Mouse (Mus musculus): ENCODE results near the gene Ptprg. TPM values are rescaled to one million over a fixed set of nuclear protein-coding genes. Genes with fewer than 3 reads are reported as not detected.
"Not testable (repeated sequence)": the region's sequence is repeated elsewhere in the genome, so short reads cannot be mapped to it uniquely, and the experiment has no call there.

Gene Ptprg
- polyA plus RNA-seq, 1 experiment from 2014 or later = 55.8 TPM

- Histone ChIP-seq H3K4me3 (no peak overlapping the region), H3K4me1 (no peaks in the 10 kb centered on the region), H3K4me2 (replicated peaks) (no peak overlapping the region), H3K27ac (no peak overlapping the region), H3K9me3 (replicated peaks) (no peaks in the 10 kb centered on the region), H3K27me3 (no peaks in the 10 kb centered on the region), H3K36me3 (no peaks in the 10 kb centered on the region), H3K9ac (no peak overlapping the region)
- WGBS = 92% methylated on average over 4 of the region's 4 CpGs
- ATAC-seq (ENCODE audit: low FRiP score) = no peak
Measured at GRCm38 (mm10) chr14:11938912-11939311, 385.6 kb downstream of the Ptprg start.

GRCm38 (mm10) chr14:11941989-11942514, 388.7 kb downstream of the Ptprg start:
- no peaks in the 10 kb centered on the region for H3K36me3 ChIP-seq
- H3K9me3 ChIP-seq (replicated peaks) = no peaks in the 10 kb centered on the region
- no peak for ATAC-seq (ENCODE audit: low FRiP score)
- H3K4me1 ChIP-seq = no peaks in the 10 kb centered on the region
- H3K27ac ChIP-seq = no peak overlapping the region
- 78% methylated on average over 5 of the region's 5 CpGs for WGBS
- no peak overlapping the region for H3K4me3 ChIP-seq
- H3K4me2 ChIP-seq (replicated peaks) = no peak overlapping the region
- H3K27me3 ChIP-seq = no peaks in the 10 kb centered on the region
- H3K9ac ChIP-seq = no peak overlapping the region

DNA sequence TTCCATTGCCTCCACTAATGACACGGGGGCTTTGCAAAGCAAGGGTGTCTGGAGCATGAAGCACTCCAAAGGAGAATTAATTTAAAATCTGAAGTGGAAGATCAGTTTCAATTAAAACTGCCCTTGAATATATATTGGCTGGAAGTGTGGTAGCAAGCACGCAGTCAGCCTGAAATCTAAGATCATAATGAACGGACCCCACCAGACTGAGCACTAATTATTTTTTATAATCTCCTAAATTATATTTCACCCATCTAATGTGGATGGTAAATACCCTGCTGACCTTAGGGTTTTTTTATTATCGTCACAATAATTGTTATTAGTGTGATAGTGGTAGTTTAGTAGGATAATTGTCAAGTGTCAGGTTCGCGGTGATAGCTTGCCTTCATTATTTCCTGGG, 397.0 kb downstream of the Ptprg start:
- 85% methylated on average over 6 of the region's 6 CpGs for WGBS
- Histone ChIP-seq H3K27ac (no peak overlapping the region), H3K9ac (no peak overlapping the region), H3K4me3 (no peak overlapping the region), H3K27me3 (no peaks in the 10 kb centered on the region), H3K4me1 (no peaks in the 10 kb centered on the region), H3K36me3 (no peaks in the 10 kb centered on the region), H3K4me2 (replicated peaks) (no peak overlapping the region), H3K9me3 (replicated peaks) (no peaks in the 10 kb centered on the region)
- no peak for ATAC-seq (ENCODE audit: low FRiP score)

DNA sequence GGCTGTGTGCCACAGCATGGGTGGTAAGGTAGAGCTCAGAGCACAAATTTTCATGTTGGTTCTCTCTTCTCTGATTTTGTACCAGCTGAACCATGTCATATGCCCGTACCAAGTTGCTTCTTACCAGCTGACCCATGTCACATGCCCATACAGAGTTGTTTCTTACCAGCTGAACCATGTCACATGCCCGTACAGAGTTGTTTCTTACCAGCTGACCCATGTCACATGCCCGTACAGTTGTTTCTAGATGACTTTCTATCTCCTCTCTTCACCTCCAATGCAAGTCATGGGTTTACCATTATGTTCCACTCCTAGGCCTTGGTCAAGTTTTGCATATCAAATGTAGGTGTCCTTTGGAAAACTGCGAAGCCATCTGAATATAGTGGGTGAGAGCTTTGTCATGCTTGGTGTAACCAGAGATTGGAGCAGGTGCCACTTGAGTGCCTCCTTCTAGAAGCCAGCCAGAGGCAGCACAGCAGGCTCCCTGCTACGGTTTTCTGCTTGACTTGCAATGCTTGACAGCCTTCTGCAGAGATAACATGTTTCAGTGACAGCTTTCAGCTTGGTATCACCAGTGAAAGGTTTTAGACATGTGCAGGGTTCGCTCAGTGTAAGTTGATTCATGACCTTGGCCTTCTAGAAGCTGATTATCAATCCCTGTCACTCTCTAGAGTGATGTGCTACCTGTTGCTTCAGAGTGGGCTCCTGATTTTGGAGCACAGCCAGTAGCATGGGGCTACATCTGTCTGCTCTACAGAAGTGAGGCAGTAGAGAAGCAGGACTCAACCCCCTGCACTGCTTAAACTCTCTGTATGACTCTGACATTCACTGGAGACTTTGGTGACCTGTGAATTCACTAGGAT, 401.9 kb downstream of the Ptprg start:
- H3K4me2 ChIP-seq (replicated peaks) = no peak overlapping the region
- no peak overlapping the region for H3K27ac ChIP-seq
- H3K4me3 ChIP-seq = no peak overlapping the region
- H3K4me1 ChIP-seq = no peaks in the 10 kb centered on the region
- H3K9me3 ChIP-seq (replicated peaks) = no peaks in the 10 kb centered on the region
- H3K36me3 ChIP-seq = no peaks in the 10 kb centered on the region
- no peak overlapping the region for H3K9ac ChIP-seq
- no peak for ATAC-seq (ENCODE audit: low FRiP score)
- H3K27me3 ChIP-seq = no peaks in the 10 kb centered on the region
- WGBS = 81% methylated on average over 6 of the region's 6 CpGs

GRCm38 (mm10) chr14:11960269-11961121, 407.2 kb downstream of the Ptprg start:
- Histone ChIP-seq H3K36me3 (no peaks in the 10 kb centered on the region), H3K4me3 (no peak overlapping the region), H3K27ac (no peak overlapping the region), H3K4me1 (no peaks in the 10 kb centered on the region), H3K9ac (no peak overlapping the region), H3K9me3 (replicated peaks) (no peaks in the 10 kb centered on the region), H3K4me2 (replicated peaks) (no peak overlapping the region), H3K27me3 (no peaks in the 10 kb centered on the region)
- WGBS = 66% methylated on average over 15 of the region's 15 CpGs
- ATAC-seq (ENCODE audit: low FRiP score) = peak; percentile 79

DNA sequence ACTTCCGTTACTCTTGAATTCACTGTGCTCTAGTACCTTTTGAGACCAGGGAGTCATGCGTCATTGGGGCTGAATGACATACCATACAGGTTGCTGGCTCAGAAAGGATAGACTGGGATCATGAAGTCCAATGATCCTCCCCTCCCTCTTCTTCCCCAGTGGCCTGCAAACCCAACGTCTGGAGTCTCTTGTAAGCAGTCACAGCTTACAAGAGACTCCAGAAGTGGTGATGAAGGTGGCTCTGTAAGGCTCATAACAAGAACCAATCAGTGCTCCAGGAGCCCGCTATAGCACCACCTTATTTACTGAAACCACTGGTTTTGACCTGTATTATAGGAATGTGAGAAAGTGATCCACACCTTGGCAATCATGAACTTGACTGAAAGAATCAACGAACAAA, 408.8 kb downstream of the Ptprg start:
- H3K4me1 ChIP-seq = 0 out of 2 replicates have a peak, but pooled peaks cover 3% of the 10 kb centered on the region
- 91% methylated on average over 5 of the region's 5 CpGs for WGBS
- H3K27me3 ChIP-seq = no peaks in the 10 kb centered on the region
- no peaks in the 10 kb centered on the region for H3K36me3 ChIP-seq
- no peak overlapping the region for H3K4me2 ChIP-seq (replicated peaks)
- no peak overlapping the region for H3K27ac ChIP-seq
- H3K4me3 ChIP-seq = no peak overlapping the region
- no peak overlapping the region for H3K9ac ChIP-seq
- H3K9me3 ChIP-seq (replicated peaks) = no peaks in the 10 kb centered on the region
- no peak for ATAC-seq (ENCODE audit: low FRiP score)

DNA sequence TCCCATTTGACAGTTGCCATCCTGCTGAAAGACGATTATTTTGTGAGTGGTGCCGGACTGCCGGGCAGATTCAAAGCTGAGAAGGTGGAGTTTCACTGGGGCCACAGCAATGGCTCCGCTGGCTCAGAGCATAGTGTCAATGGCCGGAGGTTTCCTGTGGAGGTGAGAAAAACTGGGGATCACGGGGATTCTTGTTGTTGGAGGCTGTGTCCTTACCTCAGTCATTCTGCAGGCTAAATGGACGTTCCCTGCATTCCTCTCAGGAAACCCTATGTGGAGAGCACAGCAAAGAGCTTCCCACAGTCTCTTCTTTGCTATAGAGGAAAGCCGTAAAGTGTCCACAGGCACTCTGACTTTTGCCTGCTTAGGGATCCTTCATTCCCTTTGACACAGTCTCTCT, 409.2 kb downstream of the Ptprg start:
- Histone ChIP-seq H3K9me3 (replicated peaks) (no peaks in the 10 kb centered on the region), H3K4me2 (replicated peaks) (no peak overlapping the region), H3K27ac (no peak overlapping the region), H3K27me3 (no peaks in the 10 kb centered on the region), H3K4me1 (0 out of 2 replicates have a peak, but pooled peaks cover 3% of the 10 kb centered on the region), H3K4me3 (no peak overlapping the region), H3K9ac (no peak overlapping the region), H3K36me3 (no peaks in the 10 kb centered on the region)
- 83% methylated on average over 8 of the region's 8 CpGs for WGBS
- no peak for ATAC-seq (ENCODE audit: low FRiP score)

GRCm38 (mm10) chr14:11963791-11964190, 410.5 kb downstream of the Ptprg start:
- Histone ChIP-seq H3K9me3 (replicated peaks) (no peaks in the 10 kb centered on the region), H3K27me3 (no peaks in the 10 kb centered on the region), H3K4me1 (0 out of 2 replicates have a peak, but pooled peaks cover 3% of the 10 kb centered on the region), H3K9ac (no peak overlapping the region), H3K36me3 (no peaks in the 10 kb centered on the region), H3K27ac (no peak overlapping the region), H3K4me2 (replicated peaks) (no peak overlapping the region), H3K4me3 (no peak overlapping the region)
- 96% methylated on average over 10 of the region's 10 CpGs for WGBS
- ATAC-seq (ENCODE audit: low FRiP score) = no peak

- H3K9ac ChIP-seq; H3K9me3 ChIP-seq (replicated peaks); H3K27ac ChIP-seq; H3K27me3 ChIP-seq; ATAC-seq (ENCODE audit: low FRiP score); H3K4me3 ChIP-seq; H3K36me3 ChIP-seq; H3K4me2 ChIP-seq (replicated peaks); H3K4me1 ChIP-seq: not testable (repeated sequence)
- 80% methylated on average over 1 of the region's 1 CpGs for WGBS
Measured at GRCm38 (mm10) chr14:11964326-11964725, 411.0 kb downstream of the Ptprg start.

GRCm38 (mm10) chr14:11965878-11966277, 412.5 kb downstream of the Ptprg start:
- Histone ChIP-seq H3K36me3 (no peaks in the 10 kb centered on the region), H3K4me1 (0 out of 2 replicates have a peak, but pooled peaks cover 3% of the 10 kb centered on the region), H3K9me3 (replicated peaks) (no peaks in the 10 kb centered on the region), H3K9ac (no peak overlapping the region), H3K4me3 (no peak overlapping the region), H3K4me2 (replicated peaks) (no peak overlapping the region), H3K27ac (no peak overlapping the region), H3K27me3 (no peaks in the 10 kb centered on the region)
- ATAC-seq (ENCODE audit: low FRiP score) = no peak; the same call in 1 of the 2 replicates
- 44% methylated on average over 5 of the region's 5 CpGs for WGBS

DNA sequence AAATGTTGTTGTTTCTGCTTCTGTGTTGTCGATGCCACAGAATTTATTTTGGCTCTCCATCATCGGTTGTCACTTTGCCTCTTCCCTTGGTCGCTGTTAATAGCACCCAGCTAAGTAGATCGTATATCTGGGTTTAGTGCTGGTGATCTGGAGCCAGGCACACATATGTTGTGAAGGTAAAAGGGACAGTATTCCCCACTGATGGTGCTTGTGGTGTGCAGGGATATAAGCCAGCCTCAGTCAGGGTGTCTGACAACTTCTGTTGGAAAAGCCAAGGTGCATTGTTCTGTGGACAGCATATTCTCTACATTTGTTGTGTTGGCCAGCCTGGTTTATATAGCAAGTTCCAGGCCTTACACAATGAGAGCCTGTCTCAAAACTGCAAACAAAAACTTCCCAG, 428.4 kb downstream of the Ptprg start:
- ATAC-seq (ENCODE audit: low FRiP score) = no peak
- WGBS = 83% methylated on average over 4 of the region's 4 CpGs
- H3K9me3 ChIP-seq (replicated peaks) = no peaks in the 10 kb centered on the region

GRCm38 (mm10) chr14:11983031-11983430, 429.7 kb downstream of the Ptprg start:
- H3K4me3 ChIP-seq = no peak overlapping the region
- 70% methylated on average over 9 of the region's 9 CpGs for WGBS
- H3K27me3 ChIP-seq = no peaks in the 10 kb centered on the region
- H3K9me3 ChIP-seq (replicated peaks) = no peaks in the 10 kb centered on the region
- peaks cover 8% of the 10 kb centered on the region; the same call in 1 of the 2 replicates for H3K4me1 ChIP-seq
- peak overlapping the region; percentile 40 for H3K27ac ChIP-seq
- H3K9ac ChIP-seq = no peak overlapping the region
- peak; percentile 58 for ATAC-seq (ENCODE audit: low FRiP score)
- H3K4me2 ChIP-seq (replicated peaks) = no peak overlapping the region
- H3K36me3 ChIP-seq = no peaks in the 10 kb centered on the region

More for the DNA sequence above, 428.4 kb downstream of the Ptprg start:
- Histone ChIP-seq H3K4me1 (peaks cover 8% of the 10 kb centered on the region; the same call in 1 of the 2 replicates), H3K36me3 (no peaks in the 10 kb centered on the region), H3K27ac (no peak overlapping the region), H3K4me2 (replicated peaks) (no peak overlapping the region), H3K9ac (no peak overlapping the region), H3K27me3 (no peaks in the 10 kb centered on the region), H3K4me3 (no peak overlapping the region)
